Mouse (Mus musculus): ENCODE measurements around the gene Abat.
"Not testable (repeated sequence)": the region's sequence is repeated elsewhere in the genome, so short reads cannot be mapped to it uniquely, and the experiment has no call there.

The Abat gene

GRCm38 (mm10) chr16:8532894-8533293, 19.7 kb downstream of the Abat start:
- no peak for DNase-seq (ENCODE audit: extremely low spot score, low spot score)

DNA sequence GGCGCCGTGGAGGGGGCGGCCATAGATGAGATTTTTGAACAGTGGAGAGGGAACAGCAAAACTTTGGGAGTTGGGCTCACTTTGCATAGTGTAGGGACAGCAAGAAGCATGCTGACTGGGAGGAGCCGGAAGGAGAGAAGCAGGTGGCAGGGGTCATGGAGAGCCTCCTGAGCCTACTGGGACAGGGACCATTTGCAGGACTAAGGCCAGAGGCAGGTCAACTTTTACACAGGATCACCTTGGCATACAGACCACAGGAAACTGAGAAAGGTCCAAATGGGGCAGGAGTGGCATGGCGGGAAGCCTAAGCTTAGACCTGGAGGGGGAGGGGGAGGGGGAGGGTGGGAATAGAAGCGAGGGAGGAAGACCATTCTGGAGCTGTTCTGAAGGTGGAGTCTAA, 20.2 kb downstream of the Abat start:
- no peak for DNase-seq (ENCODE audit: extremely low spot score, low spot score)

GRCm38 (mm10) chr16:8534466-8535200, 21.4 kb downstream of the Abat start:
- no peak for DNase-seq (ENCODE audit: extremely low spot score, low spot score)

GRCm38 (mm10) chr16:8535411-8535810, 22.2 kb downstream of the Abat start:
- DNase-seq (ENCODE audit: extremely low spot score, low spot score), result no peak

GRCm38 (mm10) chr16:8539150-8539865, 26.1 kb downstream of the Abat start:
- peak; percentile 66 for DNase-seq (ENCODE audit: extremely low spot score, low spot score)

- no peak for DNase-seq (ENCODE audit: extremely low spot score, low spot score)
Measured at GRCm38 (mm10) chr16:8540859-8541314, 27.7 kb downstream of the Abat start.

- DNase-seq (ENCODE audit: extremely low spot score, low spot score), result no peak
Measured at GRCm38 (mm10) chr16:8547836-8548235, 34.6 kb downstream of the Abat start.

DNA sequence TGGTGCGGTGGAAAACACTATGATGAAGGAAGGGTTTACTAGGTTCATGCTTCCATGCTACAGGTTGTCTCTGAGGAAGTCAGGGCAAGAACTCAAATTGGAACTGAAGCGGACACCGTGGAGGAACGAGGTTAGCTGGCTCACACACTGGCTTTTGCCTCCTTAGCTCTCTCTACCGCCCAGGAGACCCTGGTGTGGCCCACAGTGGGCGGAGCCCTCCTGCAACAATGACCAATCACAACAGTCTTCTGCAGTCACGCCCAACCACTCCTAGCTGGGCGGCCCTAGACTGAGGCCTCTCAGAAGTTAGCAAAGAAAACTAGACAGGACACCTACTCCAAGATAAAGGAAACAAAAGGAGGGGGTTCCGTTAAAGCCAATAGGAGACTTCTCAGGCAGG, 36.3 kb downstream of the Abat start:
- DNase-seq (ENCODE audit: extremely low spot score, low spot score), result no peak

DNA sequence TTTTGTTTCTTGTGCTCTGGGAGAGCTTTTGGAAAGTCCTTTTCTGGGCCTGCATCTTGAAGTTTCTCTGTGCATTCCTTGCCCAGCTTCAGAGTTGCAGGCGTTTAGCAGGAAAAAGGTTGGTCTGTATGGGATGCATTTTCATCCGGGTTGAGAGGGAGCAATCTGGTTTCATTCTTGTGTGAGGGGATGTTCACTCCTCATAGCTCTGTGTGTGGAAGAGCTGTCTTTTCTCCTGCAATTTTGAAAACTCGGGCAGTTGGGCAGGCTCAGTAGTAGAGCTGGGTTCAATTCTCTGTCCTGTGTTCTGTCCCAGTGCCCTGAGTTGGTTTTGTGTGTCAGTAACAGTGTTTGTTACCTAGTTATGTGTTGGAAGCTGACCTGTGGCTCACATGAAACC, 41.1 kb downstream of the Abat start:
- no peak for DNase-seq (ENCODE audit: extremely low spot score, low spot score)

DNA sequence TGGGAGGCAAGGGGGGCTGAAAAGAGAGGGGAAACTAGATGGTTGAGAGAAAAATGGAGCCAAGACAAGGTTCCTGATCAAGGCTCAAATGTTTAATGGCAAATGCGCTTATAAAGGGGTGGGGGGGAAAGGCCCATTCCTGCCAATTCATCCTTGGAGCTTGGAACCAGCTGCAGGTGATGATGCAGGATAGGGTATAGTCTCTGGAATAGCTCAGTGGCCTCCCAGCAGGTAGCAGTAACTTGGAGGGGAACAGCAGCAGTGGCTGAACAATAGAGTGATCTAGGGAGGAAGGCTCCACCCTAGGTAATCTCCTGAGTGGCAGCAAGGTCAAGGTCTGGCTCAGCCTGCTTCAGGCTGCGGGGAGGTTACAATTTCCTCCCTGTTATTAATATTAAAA, 41.5 kb downstream of the Abat start:
- not testable (repeated sequence) for DNase-seq (ENCODE audit: extremely low spot score, low spot score)

DNA sequence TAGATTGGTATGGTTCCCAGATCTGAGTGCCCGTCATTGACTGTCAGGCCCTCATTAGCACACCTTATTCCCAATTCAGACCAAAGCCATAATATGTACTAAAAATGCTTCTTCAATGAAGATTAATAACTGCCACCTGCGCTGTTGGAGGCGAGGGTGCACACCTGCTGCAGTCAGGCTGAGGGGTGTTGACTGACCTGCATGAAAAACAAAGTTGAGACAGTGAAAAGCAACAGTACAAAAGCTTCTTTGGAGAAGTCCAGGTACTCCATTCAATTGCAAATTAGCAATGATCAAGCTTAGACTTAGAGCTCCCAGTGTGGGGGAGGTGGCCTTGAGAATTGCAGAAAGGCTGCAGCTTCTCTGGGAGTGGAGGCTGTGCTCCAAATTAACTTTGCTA, 42.1 kb downstream of the Abat start:
- not testable (repeated sequence) for DNase-seq (ENCODE audit: extremely low spot score, low spot score)

DNA sequence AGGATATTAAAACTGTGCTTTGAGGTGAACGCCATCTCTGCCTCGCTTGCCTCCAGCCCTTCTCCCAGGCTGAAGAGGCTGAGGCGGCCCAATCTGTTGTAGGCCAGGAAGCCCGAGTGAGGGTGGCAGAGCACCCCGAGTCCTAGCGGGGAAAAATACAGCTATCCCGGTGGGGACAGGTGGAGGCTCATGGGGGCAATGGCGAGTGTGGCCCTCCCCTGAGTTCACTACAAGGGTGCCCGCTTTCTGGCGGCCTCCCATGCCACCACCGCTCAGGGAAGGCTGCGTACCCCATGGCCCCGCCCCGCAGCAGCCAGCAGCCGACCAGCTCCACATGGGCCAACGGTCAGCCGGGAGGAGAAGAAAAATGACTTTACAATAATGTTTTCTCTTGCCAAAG, 46.9 kb downstream of the Abat start:
- DNase-seq (ENCODE audit: extremely low spot score, low spot score), result no peak

DNA sequence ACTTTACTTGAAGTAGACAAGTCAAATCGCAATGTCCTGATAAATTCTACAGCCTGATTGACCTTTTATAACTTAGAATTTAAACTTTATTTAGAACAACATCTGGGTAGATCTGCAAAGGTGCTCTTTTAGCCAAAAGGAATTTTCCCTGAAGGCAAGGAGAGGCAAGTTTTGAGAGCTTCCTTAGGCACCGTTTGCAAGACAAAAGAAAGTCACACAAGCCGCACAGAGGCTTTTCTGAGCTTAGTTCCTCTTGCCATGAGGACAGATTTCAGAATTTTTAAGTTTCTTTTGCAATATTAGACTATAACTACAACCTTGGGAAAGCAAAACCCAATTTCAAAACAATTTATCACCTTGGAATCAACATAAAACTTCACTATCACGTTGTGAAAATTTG, 47.9 kb downstream of the Abat start:
- DNase-seq (ENCODE audit: extremely low spot score, low spot score), result not testable (repeated sequence)

- not testable (repeated sequence) for DNase-seq (ENCODE audit: extremely low spot score, low spot score)
Measured at GRCm38 (mm10) chr16:8561856-8562255, 48.6 kb downstream of the Abat start.

DNA sequence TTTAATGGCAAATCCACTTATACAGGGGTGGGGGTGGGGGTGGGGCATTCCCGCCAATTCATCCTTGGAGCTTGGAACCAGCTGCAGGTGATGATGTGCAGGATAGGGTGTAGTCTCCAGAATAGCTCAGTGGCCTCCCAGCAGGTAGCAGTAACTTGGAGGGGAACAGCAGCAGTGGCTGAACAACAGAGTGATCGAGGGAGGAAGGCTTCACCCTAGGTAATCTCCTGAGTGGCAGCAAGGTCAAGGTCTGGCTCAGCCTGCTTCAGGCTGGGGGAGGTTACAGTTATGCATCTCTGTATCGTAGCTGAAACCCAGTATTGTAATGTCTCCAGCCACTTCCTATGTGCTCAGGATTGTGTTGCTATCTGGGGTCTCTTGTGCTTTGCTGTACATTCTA, 49.6 kb downstream of the Abat start:
- not testable (repeated sequence) for DNase-seq (ENCODE audit: extremely low spot score, low spot score)

GRCm38 (mm10) chr16:8564836-8565235, 51.6 kb downstream of the Abat start:
- DNase-seq (ENCODE audit: extremely low spot score, low spot score), result no peak

GRCm38 (mm10) chr16:8565539-8565938, 52.3 kb downstream of the Abat start:
- no peak for DNase-seq (ENCODE audit: extremely low spot score, low spot score)

GRCm38 (mm10) chr16:8566115-8566711, 53.0 kb downstream of the Abat start:
- DNase-seq (ENCODE audit: extremely low spot score, low spot score), result peak; percentile 49

- no peak for DNase-seq (ENCODE audit: extremely low spot score, low spot score)
Measured at GRCm38 (mm10) chr16:8568881-8569280, 55.7 kb downstream of the Abat start.

DNA sequence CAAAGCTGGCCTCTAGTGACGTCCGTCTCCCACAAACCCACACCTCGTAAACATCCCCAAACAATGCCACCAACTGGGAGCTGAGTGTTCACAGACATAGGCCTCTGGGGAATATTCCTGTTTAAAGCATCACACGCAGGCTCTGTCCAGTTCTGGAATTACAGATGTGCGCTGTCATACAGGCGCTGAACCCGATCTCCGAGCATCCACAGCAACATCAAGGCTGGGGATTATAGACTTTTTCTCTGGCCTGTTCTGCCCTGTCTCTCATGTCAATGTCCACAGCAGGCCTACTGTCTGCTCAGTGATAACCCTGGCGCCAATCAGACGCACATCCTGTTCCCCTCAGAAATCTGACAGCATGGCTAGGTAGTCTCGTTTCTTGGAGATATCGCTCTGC, 57.1 kb downstream of the Abat start:
- DNase-seq (ENCODE audit: extremely low spot score, low spot score), result no peak

- DNase-seq (ENCODE audit: extremely low spot score, low spot score), result no peak
Measured at GRCm38 (mm10) chr16:8570901-8571615, 57.8 kb downstream of the Abat start.

DNA sequence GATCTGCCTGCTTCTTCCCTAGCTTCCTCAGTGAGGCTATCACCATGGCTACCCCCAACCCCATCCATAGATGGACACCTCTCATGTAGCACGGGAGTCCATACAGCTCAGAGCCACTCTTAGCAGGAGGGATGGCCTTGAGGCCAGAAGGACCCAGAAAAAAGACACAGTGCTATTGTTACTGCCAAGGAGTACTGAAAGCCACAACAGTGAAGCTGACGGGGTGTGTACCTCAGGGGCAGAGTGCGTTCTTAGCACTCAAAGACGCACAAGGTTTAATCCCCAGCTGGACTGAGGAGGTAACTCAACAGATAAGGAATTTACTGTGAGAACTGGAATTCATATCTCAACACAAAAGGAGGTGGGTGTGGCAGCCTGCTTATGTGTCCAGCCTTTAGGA, 59.8 kb downstream of the Abat start:
- DNase-seq (ENCODE audit: extremely low spot score, low spot score), result no peak

Measured in neural tube, embryonic 10.5 days (tissue).